Mouse (Mus musculus) lung, adult 2 months (tissue): ENCODE data around the gene Ctsg. TPM values are rescaled to one million over a fixed set of nuclear protein-coding genes. Genes with fewer than 3 reads are reported as not detected.
"Not testable (repeated sequence)": the region's sequence is repeated elsewhere in the genome, so short reads cannot be mapped to it uniquely, and the experiment has no call there.

ENCODE experiments used
- DNase-seq: peaks from one replicate; pipeline ENCODE4 v3.0.0; 2022
- H3K4me1 ChIP-seq: fragments of 200-500 bp; 2 replicates; pipeline ENCODE4 v1.6.1; 2011; ENCODE audit warnings: low read length; ENCODE audit not compliant: control insufficient read depth, insufficient read depth
- H3K4me3 ChIP-seq: fragments of 200-500 bp; replicated peaks from 2 replicates; pipeline ENCODE3; 2011; ENCODE audit warnings: low read depth, mild to moderate bottlenecking, control low read depth, low read length; ENCODE audit errors: extremely low read depth
- CTCF ChIP-seq: fragments of 200-500 bp; IDR thresholded peaks from 2 replicates; pipeline ENCODE4 v1.5.1; 2011; ENCODE audit warnings: mild to moderate bottlenecking, low read length, control low read depth; ENCODE audit not compliant: insufficient read depth
- POLR2A ChIP-seq: fragments of 200-500 bp; IDR thresholded peaks from 2 replicates; pipeline ENCODE4 v1.6.1; 2011; ENCODE audit warnings: low read depth, mild to moderate bottlenecking, control low read depth, low read length, borderline replicate concordance; ENCODE audit errors: extremely low read depth
- WGBS: fragments of 180-500 bp; shearing (Covaris S2); methylation state at CpG from one replicate; pipeline ENCODE4 v1.1.7; 2018; 5-methylcytosine and 5-hydroxymethylcytosine counted together
- polyA plus RNA-seq: library from polyadenylated mRNA; depleted of rRNA; stranded (reverse); fragments of >200 nt; gene quantifications from 2 replicates; pipeline ENCODE4 v1.2.3, GENCODE M21; 2012; rRNA removed

Ctsg gene
- polyA plus RNA-seq, 1 experiment, result 0.20 TPM

DNA sequence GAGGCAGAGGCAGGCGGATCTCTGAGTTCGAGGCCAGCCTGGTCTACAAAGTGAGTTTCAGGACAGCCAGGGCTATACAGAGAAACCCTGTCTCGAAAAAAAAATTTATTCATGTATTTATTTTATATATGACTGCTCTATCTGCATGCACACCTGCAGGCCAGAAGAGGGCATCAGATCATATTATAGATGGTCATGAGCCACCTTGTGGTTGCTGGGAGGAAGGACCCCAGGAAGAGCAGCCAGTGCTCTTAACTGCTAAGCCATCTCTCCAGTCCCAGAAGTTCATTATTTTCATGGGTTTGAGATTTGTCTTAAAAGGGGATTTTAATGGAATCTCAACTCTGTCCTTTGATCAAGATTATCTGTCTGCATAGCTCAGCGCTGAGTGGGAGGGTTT is 3.4 kb downstream of the Ctsg start:
- TF ChIP-seq POLR2A, result no peak
- WGBS, result 80% methylated on average over 4 of the region's 4 CpGs
- DNase-seq, result no peak
- Histone ChIP-seq H3K4me1 (no peaks in the 10 kb centered on the region), H3K4me3 (no peak overlapping the region)

GRCm38 (mm10) chr14:56097597-56097996 is 4.8 kb downstream of the Ctsg start:
- TF ChIP-seq CTCF, result no peak
- TF ChIP-seq POLR2A, result no peak
- Histone ChIP-seq H3K4me1 (no peaks in the 10 kb centered on the region), H3K4me3 (no peak overlapping the region)
- WGBS, result 64% methylated on average over 1 of the region's 1 CpGs
- no peak for DNase-seq

DNA sequence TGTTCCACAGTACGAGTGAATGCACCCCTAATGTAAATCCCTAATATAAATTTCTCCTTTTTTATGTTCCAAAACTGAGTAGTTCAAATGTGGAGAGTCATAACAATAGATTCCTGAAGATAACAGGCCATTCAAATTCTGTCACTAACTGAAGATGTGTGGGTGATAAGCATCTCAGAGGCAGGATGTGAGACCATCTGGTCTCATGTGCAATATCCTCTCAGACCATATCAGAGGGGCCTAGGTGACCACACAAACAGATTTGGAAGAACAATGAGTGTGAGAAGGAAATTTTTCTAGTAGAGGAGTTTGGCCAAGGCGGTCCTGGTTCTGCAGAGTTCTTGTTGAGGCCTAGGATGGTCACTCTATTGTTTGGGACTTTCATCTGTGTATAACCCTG is 9.0 kb downstream of the Ctsg start:
- DNase-seq, result no peak
- no peak for TF ChIP-seq POLR2A
- TF ChIP-seq CTCF, result no peak
- WGBS, result 43% methylated on average over 2 of the region's 2 CpGs
- Histone ChIP-seq H3K4me3 (no peak overlapping the region), H3K4me1 (no peaks in the 10 kb centered on the region)

DNA sequence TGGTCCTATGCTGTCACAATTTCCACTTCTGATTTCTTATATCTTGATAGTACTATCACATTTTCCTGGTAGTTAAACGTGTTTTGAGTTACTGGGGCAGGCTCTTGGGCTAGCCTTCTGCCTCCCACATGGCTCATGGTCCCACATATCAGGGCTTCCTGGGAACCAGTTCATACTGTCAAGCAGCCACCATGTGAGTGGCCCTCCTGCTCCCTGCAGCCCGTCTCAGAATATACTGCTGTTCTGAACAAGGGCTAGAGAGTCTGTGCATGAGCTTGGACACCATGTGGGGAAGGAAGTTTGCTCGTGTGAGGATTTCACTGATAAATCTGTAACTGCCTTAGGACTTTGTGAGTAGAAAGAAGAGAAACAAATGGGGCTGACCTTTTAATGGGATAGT is 15.7 kb downstream of the Ctsg start:
- no peak for TF ChIP-seq CTCF
- TF ChIP-seq POLR2A, result no peak
- 55% methylated on average over 3 of the region's 3 CpGs for WGBS
- Histone ChIP-seq H3K4me1 (no peaks in the 10 kb centered on the region), H3K4me3 (no peak overlapping the region)
- DNase-seq, result no peak

- Histone ChIP-seq H3K4me3 (no peak within 1 kb of the TSS), H3K4me1 (no peaks in the 10 kb centered on the region)
- TF ChIP-seq POLR2A, result no peak
- TF ChIP-seq CTCF, result no peak
- WGBS, result 91% methylated on average over 2 of the region's 2 CpGs
- DNase-seq, result no peak
Observed at GRCm38 (mm10) chr14:56085167-56085566, 17.2 kb downstream of the Ctsg start, which contains the start of gene Mcpt8. Gene Mcpt8, minus strand, starts transcription at chr14:56085273.

DNA sequence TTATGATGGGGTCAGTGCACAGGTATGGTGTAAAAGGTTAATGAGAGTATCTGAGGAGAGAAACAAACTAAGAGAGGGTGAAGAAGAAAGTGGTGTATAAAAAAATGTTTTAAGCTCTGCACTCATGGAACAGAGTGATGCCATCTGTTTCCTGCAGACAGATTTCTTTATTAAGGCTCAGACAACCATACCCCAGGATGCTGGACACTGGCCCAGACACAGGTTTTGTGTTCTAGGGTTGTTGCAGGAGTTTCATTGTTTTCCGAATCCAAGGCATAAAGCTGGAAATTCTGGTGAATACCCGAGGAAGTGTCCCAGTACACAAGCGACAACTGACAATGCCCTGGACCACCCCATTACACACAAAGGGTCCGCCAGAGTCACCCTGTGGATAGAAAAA is 20.4 kb downstream of the Ctsg start:
- no peak for DNase-seq
- 72% methylated on average over 4 of the region's 4 CpGs for WGBS
- H3K4me3 ChIP-seq, result no peak overlapping the region
- no peaks in the 10 kb centered on the region for H3K4me1 ChIP-seq
- TF ChIP-seq CTCF, result no peak
- no peak for TF ChIP-seq POLR2A

DNA sequence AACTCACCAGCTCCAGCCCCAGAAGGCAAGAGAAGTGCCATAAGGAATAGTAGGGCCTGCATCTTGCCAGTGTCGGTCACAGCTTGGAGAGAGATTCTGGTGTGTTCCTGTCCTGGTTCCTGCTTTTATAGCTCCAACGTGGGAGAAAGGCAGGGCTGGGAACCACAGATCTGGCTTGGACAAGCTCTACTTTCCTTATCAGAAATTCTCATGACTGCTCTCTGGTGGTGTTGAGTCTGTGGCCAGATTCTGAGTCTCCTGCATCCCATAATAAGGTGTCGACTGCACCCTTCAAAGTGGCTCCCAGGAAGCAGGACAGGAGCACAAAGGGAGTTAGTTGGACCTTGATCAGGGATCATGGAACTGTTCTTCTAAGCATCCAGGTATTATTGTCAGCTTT is 40.2 kb downstream of the Ctsg start, which contains the start of gene Mcpt4:
TSS of gene Mcpt4 (minus strand) at position 101 of the 400 bp plus-strand sequence.
- DNase-seq, H3K4me1 ChIP-seq, H3K4me3 ChIP-seq: not testable (repeated sequence)
- WGBS, result 66% methylated on average over 3 of the region's 3 CpGs

- 66% methylated on average over 4 of the region's 4 CpGs for WGBS
- TF ChIP-seq POLR2A (no peak), CTCF (no peak)
- Histone ChIP-seq H3K4me3 (no peak overlapping the region), H3K4me1 (no peaks in the 10 kb centered on the region)
- no peak for DNase-seq
Observed at GRCm38 (mm10) chr14:56057722-56058121, 44.7 kb downstream of the Ctsg start.

GRCm38 (mm10) chr14:56055408-56055807 is 47.0 kb downstream of the Ctsg start:
- Histone ChIP-seq H3K4me3 (no peak overlapping the region), H3K4me1 (no peaks in the 10 kb centered on the region)
- WGBS, result 58% methylated on average over 3 of the region's 3 CpGs
- no peak for DNase-seq
- TF ChIP-seq CTCF (no peak), POLR2A (no peak)

Other genes starting within 250 kb of the Ctsg start
- gene Nynrin, start 248.6 kb downstream of the Ctsg start, polyA plus RNA-seq, result 9.4 and 12.4 TPM in 2 replicates
- 0.15 and 0.34 TPM in 2 replicates for gene Cbln3, start 218.2 kb downstream of the Ctsg start, polyA plus RNA-seq
- 20.3 and 24.2 TPM in 2 replicates for gene Khnyn, start 217.6 kb downstream of the Ctsg start, polyA plus RNA-seq
- gene Sdr39u1, start 202.3 kb downstream of the Ctsg start, polyA plus RNA-seq, result 37.6 and 51.9 TPM in 2 replicates
- gene Cma1, start 157.9 kb downstream of the Ctsg start, polyA plus RNA-seq, result 1.8 and 1.9 TPM in 2 replicates
- gene Cma2, start 151.6 kb downstream of the Ctsg start, polyA plus RNA-seq, result not detected in 2 replicates
- not detected in 2 replicates for gene Mcpt1, start 84.6 kb downstream of the Ctsg start, polyA plus RNA-seq
- gene Mcpt9, start 72.1 kb downstream of the Ctsg start, polyA plus RNA-seq, result not detected in 2 replicates
- not detected in 2 replicates for gene Mcpt2, start 60.5 kb downstream of the Ctsg start, polyA plus RNA-seq
- 1.5 and 1.8 TPM in 2 replicates for gene Mcpt4, start 40.3 kb downstream of the Ctsg start, polyA plus RNA-seq
- gene Mcpt8, start 17.3 kb downstream of the Ctsg start, polyA plus RNA-seq, result not detected in 2 replicates
- not detected in 2 replicates for gene Gzme, start 18.1 kb upstream of the Ctsg start, polyA plus RNA-seq
- not detected in 2 replicates for gene Gzmd, start 30.0 kb upstream of the Ctsg start, polyA plus RNA-seq
- not detected in 2 replicates for gene Gzmg, start 57.0 kb upstream of the Ctsg start, polyA plus RNA-seq
- gene Gzmn, start 72.0 kb upstream of the Ctsg start, polyA plus RNA-seq, result not detected in 2 replicates
- not detected in 2 replicates for gene Gzmf, start 108.8 kb upstream of the Ctsg start, polyA plus RNA-seq
- gene Gzmc, start 132.1 kb upstream of the Ctsg start, polyA plus RNA-seq, result not detected in 2 replicates
- gene Gzmb, start 159.7 kb upstream of the Ctsg start, polyA plus RNA-seq, result 1.9 and 2.4 TPM in 2 replicates